Mouse (Mus musculus) urinary bladder, postnatal 10 days (tissue): Measurements from ENCODE around the gene Bicd1.
"Not testable (repeated sequence)": the region's sequence is repeated elsewhere in the genome, so short reads cannot be mapped to it uniquely, and the experiment has no call there.

ENCODE experiments used
- DNase-seq: peaks from one replicate; pipeline ENCODE4 v3.0.0; 2022; ENCODE audit warnings: low spot score

The Bicd1 gene

DNA sequence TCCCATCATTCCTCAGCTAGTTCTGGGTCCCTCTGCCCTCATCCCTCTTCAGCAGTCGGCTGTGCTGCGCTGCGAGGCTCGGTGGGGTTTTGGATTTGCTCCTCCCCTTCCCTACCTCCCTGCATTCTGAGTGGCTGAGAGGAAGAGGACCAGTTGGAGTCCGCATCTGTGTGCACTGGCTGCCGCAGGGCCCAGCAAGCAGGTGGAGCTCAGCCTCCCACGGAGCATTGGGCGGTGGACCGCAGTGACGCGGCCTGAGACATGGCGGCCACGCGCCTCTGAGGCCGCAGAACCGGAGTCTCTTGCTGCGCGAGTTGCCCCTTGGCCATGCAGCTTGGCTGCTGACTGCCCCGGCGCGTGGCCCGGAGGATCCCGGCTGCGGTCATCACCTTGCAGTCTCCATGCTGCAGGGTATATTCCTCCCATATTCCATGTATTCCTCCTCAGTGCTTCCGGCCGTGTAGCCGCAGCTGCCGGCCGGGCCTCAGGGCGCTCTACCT, at the start of gene Bicd1:
Gene Bicd1, plus strand, starts transcription at position 54 of the 500 bp plus-strand sequence.
- DNase-seq: peak; percentile 21

DNA sequence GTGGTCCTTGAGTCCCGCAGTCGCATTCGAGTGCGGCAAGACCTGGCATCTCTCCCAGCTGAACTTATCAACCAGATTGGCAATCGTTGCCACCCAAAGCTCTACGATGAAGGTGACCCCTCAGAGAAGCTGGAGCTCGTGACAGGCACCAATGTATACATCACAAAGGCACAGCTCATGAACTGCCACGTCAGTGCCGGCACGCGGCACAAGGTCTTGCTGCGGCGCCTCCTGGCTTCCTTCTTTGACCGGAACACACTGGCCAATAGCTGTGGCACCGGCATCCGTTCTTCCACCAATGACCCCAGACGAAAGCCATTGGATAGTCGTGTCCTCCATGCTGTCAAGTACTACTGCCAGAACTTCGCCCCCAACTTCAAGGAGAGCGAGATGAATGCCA, 46.2 kb upstream of the Bicd1 start:
- DNase-seq: not testable (repeated sequence)

DNA sequence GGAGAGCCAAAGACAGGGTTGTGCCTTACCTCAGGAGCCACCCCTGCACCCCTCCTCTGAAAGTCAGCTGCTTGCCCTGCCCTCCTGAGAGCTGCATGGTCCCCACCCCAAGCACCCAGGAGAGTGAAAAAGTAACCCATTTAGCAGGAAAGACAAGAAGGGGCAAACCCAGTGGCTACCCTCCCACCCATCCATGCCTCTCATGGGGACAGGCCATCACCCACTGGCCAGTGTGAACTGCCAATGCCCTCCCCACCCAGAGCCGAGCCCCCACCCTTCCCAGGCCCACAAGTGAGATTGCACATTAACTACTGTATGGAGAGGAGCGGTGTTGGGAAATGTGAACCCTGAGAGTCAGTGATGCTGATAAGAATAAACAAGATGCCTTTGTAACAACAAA, 42.7 kb upstream of the Bicd1 start:
- not testable (repeated sequence) for DNase-seq

DNA sequence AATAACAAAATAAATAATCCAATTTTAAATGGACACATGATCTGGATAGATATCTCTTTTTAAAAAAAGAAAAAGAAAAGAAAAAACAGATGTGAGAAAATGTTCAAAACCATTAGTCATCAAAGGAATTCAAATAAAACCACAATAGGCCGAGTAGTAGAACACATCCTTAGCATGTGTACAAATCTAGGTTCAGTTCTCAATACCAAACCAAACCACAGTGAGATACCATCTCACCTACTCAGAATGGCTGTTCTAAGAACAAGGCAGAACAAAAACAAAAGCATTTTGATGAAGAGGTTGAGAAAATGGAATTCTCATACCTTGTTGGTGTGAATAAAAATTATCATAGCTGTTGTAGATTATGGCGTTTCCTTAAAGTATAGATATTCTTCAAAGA, 42.3 kb upstream of the Bicd1 start:
- DNase-seq: no peak

DNA sequence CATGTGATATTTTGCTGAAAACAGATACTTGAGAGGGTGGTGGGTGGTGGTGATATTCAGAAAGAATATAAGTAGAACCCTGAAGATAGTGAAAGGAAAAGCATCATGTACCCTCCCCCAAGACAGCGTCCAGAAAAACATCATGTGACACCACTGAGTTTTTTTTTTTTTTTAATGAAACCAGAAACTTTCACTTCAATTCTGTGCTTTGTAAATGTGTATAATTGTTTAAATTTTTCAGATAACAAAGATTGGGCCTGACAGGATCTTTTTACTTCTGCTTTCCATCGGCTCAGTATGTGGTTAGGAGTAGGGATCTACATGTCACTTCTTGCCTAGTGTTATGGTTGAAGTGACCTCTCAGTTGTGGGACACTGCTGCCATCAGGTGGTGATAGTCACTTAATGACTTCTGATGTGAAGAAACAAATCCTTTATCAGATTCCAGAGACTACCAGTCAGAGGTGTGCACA, 33.7 kb upstream of the Bicd1 start:
- DNase-seq: no peak

DNA sequence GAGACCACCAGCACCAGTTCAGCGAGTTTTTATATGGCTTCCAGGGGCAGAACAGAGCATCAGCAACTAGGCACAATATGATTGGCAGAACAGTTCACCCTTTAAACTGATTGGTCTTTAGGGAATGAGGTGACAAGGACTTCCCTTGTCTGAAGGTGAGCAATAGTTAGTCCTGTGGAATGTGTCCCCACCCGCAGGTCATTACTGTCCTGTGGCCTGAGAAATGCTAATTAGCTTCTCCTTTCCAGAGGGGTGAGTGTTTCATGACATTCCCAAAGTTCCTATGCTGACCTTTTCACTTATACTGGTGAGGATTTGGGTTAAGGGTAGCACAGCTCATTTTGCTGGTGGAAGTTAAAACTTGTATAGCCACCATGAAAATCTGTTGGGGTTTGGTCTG, 25.2 kb upstream of the Bicd1 start:
- DNase-seq: no peak

DNA sequence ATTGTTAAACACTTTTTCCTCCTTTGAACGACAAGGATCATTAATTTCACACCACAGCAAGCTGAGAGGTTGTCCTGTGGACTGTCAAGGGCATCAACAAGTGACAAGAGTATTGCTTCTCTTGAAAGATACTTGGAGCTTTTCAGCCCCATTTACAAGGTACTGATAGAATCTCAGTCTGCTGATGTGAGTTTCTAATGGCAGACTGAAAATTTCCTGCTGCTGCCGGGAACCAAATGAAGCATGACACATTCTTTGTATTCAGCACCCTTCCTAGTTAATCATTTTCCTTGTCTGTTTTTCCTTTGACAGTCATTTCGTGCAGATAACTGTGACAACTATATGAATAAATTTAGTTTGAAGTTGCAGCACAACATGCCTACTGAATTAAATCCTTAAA, 22.3 kb upstream of the Bicd1 start:
- DNase-seq: no peak

DNA sequence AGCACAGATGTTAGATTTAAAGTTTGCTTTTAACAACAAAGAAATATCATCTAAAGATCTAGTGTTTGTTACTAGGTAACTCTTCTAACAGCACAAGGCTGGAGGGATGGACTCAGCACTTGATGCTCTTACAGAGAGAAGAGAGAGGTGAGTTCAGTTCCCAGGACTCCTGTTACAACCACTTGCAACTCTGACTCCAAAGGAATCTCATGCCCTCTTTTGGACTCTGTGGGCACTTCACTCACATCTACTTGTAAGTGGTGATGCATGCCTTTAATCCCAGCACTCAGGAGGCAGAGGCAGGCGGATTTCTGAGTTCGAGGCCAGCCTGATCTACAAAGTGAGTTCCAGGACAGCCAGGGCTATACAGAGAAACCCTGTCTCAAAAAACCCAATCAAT, 19.1 kb upstream of the Bicd1 start:
- DNase-seq: not testable (repeated sequence)

DNA sequence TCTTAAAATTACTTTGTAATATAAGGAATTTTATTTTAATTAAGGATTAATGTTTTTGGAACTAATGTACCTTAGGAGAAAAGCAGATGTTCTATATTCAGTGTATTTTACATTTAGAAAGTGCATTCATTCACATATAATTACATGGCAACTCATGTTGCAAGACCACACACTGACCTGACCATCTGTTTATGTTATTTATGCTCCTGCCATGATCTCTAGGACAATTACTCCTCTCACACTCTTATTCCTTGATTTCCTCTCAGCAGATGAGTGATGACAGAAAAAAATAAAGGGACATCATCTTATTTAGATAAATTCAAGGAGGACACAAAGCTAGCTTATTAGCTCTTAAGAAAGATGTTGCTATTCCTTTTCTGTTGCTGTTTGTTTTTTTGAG, 9.3 kb upstream of the Bicd1 start:
- DNase-seq: no peak

DNA sequence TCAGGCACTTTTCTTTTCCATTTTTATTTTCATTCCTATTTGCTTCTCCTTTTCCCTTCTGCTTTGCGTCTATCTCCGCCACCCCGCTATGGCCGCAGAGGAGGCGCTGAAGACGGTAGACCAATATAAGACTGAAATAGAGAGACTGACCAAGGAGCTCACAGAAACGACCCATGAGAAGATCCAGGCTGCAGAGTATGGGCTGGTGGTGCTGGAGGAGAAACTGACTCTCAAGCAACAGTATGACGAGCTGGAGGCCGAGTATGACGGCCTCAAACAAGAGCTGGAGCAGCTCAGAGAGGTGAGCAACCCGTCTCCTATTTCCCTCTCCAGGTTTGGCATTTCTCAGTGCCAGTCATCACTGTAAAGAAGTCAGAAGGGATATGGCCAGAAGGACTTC, 655 bp downstream of the Bicd1 start:
- DNase-seq: no peak

DNA sequence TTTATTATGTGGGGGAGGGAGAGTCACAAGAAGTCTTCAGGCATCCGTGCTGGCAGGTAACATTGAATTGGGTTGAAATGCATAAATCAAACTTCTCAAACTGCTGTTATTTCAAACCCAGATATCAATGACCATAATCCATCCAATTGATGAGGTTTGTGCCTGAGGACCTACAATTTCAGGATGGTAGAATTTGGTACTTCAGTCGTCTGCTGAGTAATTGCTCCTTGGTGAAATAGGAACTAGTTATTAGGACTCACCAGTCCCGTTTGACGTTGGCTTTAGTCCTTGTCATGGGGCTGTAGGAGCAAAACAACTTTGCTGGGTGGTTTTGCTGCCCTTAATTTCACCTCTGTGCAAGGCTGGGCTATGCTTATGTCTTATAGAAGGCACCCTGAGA, 1.2 kb downstream of the Bicd1 start:
- DNase-seq: no peak

DNA sequence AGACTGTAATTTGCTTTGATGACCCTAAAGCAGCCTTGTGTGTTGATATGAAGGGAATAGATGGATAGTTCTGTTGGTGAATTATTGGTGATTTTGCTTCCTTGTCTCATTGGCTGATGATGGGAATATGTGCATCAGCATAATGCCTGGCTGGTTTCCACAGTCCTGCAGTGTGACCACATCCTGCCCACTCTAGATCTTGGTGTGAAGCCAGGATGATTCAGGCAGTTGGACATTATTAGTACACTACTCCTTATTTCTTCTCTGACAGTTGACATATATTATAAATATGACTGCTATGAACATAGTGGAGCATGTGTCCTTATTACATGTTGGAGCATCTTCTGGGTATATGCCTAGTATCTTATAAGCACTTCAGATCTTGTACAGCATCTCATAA, 4.6 kb downstream of the Bicd1 start:
- DNase-seq: no peak

DNA sequence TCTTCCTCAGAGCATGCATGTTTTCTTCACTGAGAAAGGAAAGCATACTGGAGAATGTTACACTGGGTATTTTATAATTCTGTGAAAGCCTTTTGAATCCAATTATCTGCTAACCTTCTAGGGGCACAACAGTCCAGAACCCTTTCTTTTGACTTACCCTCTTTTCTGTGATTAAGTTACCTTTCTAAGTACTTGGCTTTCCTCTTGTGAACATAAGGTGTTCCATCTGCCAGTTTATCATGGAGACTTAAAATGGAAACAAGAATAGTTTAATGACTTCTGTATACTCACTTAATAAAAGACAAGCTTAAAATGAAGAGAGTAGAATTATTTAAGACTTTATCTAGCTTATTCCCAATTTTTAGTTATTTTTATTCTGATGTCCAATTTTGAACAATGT, 16.1 kb downstream of the Bicd1 start:
- no peak for DNase-seq

DNA sequence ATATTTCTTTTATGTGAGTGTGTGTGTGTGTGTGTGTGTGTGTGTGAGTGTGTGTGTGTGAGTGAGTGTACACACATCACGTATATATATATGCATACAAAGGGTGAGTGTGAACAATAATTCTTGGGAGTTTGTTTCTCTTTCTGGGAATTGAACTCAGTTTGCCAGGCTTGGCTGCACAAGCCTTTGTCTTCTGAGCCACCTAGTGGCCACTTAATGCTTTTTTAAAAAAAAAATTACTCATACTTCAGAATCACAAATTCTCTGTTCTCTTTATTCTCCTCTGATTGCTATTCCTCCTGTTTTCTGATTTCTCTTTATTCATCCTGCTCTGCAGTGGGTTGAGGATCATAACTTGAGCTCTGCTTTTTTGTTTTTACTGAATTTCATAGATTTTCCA, 30.5 kb downstream of the Bicd1 start:
- DNase-seq: no peak

DNA sequence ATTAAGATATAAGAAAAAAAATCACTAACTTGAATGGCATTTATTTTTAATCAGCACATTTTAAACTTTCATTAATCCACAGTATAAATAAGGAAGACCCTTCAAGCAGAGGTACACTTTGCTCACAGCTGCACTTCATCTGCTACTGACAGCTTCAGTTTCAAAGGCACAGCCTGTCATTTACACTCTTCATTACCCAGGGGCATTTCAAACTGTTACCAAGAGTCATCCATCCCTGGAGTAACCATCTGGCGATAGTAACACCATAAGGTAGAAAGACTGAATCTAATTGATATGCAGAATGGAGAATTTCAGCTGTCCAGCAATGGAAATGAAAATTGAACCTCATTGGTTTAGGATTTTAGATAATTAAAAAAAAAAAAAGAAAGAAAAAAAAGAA, 34.2 kb downstream of the Bicd1 start:
- DNase-seq: no peak

DNA sequence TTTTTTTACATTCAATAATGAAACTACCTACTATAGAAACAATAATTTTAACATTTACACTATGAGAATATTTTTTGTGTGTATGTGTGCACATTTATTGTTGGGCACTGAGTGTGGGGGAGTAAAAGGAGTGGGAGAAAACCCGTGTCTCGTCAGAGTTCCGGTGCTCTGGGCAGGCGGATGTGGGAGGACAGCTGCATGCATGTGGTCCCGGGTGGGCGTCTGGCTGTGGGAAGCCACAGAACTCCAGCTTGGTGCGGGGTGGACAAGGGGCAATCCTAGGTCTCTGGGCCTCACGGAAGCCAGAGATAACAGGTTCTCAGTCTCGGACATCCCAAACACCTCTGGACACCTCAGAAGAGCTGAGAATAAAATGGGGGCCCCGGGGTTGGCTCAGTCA, 37.2 kb downstream of the Bicd1 start:
- no peak for DNase-seq

DNA sequence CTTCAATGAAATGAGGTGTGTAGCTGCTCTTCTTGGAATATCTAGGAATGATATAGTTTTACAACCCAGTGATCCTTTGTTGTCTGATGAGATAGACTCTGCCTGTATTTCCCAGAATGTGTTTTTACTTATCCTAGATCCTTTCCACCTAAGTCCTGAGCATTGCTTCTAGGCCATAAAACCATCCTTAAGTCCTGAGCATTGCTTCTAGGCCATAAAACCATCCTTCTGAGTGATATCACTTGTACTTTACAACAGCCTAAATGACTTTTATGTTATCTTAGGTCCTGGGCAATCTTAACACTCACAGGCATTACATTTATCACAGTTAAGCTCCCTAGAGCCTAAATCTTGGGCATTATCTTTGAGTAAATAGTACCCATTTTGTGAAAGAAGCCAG, 48.6 kb downstream of the Bicd1 start:
- DNase-seq: no peak

DNA sequence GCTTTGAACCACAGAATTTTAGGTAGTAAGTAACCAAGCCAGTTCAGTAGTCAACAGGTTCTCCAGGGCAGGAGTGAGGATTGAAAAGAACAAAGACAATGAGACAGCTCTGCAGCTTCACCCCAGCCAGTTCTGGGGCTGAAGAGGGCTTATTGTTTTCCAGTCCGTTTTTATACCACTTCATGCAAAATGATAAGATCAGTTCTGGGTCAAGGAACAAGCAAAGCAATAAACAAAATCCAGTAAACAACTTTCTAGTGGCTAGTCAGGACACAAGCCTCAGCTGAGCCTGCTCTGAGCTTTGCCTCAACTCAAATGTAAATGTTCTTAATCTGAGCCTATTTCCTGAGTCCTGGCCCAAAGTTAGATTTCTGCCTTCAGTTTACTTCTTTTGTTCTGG, 52.3 kb downstream of the Bicd1 start:
- DNase-seq: no peak

DNA sequence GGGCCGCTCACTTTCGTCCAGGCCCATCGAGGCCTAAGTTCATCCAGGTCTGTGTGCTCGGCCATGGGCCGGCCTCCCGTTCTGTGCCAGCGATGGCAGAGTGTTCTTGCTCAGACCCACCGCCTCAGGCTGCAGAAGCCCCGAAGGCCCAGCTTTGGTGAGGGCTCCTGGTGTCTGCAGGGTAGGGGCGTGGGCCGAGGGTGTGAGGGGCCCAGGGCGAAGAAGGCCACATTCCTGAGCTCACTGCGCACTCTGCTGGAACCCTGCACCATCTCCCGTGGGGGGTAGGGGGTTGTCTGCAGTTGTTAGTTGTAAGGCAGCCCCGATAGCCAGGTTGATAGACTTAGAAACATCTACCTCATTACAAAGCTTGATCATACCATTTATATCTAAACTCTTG, 62.8 kb downstream of the Bicd1 start:
- DNase-seq: no peak

DNA sequence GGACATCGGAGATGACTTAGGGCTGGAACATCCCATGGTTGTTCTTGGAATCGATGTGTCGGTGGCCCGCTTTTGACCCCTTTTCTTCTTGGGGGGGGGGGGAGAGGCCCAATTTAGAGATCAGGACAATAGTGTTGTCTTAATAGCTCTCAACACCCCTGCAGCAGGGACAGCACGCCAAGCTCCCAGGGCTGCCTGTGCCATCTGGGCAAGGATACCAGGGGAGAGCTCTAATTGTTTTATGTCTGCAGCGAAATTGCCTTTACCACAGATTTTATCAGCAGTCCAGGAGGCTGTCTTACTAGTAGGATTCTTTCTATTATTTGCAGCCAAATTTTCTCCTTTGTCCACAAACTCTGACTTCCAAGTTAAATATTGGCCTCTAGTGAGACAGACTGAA, 63.8 kb downstream of the Bicd1 start:
- DNase-seq: not testable (repeated sequence)

DNA sequence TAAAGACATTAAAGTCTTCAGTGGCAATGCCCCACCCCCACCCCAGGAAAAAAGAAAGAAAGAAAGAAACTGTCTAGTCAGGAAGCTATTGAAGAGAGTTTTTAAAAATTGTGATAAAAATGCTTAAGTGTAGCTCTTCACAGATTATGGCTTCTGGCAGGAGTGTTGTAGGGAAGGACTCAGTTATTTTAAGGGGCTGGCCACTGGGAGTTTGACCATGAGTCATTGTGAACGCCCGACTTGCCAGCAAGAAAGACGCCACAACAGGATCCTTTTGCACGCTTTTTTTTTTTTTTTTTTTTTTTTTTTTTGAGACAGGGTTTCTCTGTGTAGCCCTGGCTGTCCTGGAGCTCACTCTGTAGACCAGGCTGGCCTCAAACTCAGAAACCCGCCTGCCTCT, 73.2 kb downstream of the Bicd1 start:
- DNase-seq: not testable (repeated sequence)

DNA sequence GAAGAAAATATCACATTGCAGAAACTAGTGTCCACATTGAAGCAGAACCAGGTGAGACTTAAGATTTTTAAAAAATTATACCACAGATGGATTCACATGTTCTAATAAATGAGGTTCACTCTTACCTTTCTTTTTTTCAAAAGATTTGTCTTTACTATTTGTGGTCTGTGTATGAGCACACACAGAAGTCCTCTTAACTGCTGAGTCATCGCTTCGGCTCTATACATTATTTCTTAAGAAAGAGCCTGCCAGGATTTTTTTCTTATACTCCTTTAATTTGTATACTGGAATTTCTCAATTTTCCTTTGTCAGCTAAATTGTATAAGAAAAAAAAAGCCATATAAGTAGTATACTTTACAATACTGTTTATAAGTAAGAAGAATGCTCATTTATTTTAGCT, 86.0 kb downstream of the Bicd1 start:
- no peak for DNase-seq

DNA sequence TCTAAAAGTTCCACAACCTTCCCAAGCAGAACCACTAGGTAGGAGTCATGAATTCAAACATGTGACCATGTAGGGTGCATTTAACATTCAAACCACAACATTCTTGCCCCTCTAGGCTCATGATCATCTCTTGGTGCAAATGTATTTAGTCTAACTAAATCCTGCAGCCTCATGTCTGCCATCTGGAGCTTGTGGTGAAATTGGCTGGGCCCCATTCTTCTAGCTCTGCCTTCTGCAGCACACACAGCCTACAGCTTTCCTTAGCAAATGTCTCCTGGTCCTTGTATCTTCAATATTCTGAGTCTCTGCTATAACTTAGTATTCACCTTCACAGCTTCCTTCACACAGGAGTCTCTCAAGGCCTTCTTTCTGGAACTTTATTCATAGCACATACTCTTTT, 87.2 kb downstream of the Bicd1 start:
- DNase-seq: no peak

DNA sequence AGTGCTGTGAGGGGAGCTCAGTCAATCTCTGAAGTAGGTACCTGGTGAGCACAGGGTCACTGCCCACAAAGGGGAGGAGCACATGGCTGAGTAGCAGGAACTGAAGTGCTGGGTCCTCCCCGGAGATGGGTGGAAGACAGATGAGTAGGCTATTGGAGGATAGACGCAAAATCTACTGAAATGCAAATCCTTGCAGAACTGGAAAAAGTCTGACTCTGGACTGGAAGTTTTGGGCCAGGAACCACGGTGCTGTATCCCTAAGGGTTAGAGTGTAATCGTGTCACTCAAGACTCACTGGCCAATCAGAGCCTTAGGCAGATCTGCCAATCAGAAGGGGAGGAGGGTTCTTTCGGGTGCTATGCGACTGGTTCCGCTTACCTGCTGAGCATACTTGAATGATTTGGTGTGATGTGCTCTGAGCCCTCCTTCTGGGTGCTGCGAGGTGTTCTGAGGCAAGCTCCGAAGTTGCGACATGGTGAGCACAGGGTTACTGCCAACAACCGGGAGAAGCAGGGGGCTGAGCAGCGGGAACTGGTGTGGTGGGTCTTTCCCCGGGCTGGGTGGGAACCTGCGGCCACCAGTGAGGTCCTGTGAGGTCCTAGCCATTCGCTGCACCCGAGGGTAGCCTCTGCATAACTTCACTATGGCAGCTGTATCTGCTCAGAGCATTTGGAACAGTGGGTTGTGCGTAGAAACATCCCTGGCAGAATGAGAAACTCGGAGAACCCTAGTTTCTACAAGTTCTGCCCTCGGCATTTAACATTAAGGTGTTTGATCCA, 157.2 kb downstream of the Bicd1 start:
- no peak for DNase-seq
